Mouse (Mus musculus) E14TG2a.4 (cell line): ENCODE measurements around the gene Scly.

ENCODE experiments used
- CTCF ChIP-seq: conservative IDR thresholded peaks from 2 replicates; pipeline ENCODE4 v1.5.1; 2014; ENCODE audit warnings: low read length
- NANOG ChIP-seq: IDR thresholded peaks from 2 replicates; pipeline ENCODE4 v1.6.1; 2014; ENCODE audit warnings: borderline replicate concordance, low read length, mixed read lengths
- POU5F1 ChIP-seq: IDR thresholded peaks from 2 replicates; pipeline ENCODE4 v1.6.1; 2014; ENCODE audit warnings: low read length, borderline replicate concordance

- TF ChIP-seq CTCF, result no peak
- no peak for TF ChIP-seq POU5F1
- no peak for TF ChIP-seq NANOG
Measured at GRCm38 (mm10) chr1:91317656-91318055, 19.5 kb downstream of the Scly start.
